ENCODE assay signal across 8 mouse cellular contexts in genomic region chr3:144561511-144562250, GRCm38 (mm10). TPM values are rescaled to one million over a fixed set of nuclear protein-coding genes. Genes with fewer than 3 reads are reported as not detected.
DNase-seq lines count a peak whose midpoint lies in the region; ATAC-seq and TF ChIP-seq lines count a peak whose summit lies in the region.

No protein-coding gene starts in this region.

- peak overlapping the region; percentile 58 for H3K4me2 ChIP-seq in heart, embryonic 11.5 days

- no peaks in the 10 kb centered on the region for H3K36me3 ChIP-seq in E14TG2a.4 (ENCODE audit: insufficient read depth, low read length)
- no peaks in the 10 kb centered on the region for H3K36me3 ChIP-seq in heart, embryonic 11.5 days (ENCODE audit: control insufficient read depth, insufficient read depth, low read length)

- peaks cover 43% of the 10 kb centered on the region for H3K4me1 ChIP-seq in E14TG2a.4 (replicated peaks; ENCODE audit: low read depth, low read length)
- peaks cover 10% of the 10 kb centered on the region; the same call in 1 of the 2 replicates for H3K4me1 ChIP-seq in heart, embryonic 11.5 days (ENCODE audit: control insufficient read depth, insufficient read depth, low read length)

- no peak for TF ChIP-seq CTCF in gastrocnemius, adult 2 months (IDR thresholded peaks at IDR 0.05)
- TF ChIP-seq CTCF in E14TG2a.4 (conservative IDR thresholded peaks at IDR 0.05; ENCODE audit: low read length): no peak

- whole genome bisulfite sequencing in heart, embryonic 11.5 days (ENCODE audit: insufficient replicate concordance): 44% methylated on average over 22 of the region's 22 CpGs

- no peaks in the 10 kb centered on the region; the same call in 1 of the 2 replicates for H3K27me3 ChIP-seq in E14TG2a.4 (ENCODE audit: insufficient read depth, low read length)
- no peaks in the 10 kb centered on the region for H3K27me3 ChIP-seq in heart, embryonic 11.5 days (ENCODE audit: control insufficient read depth, insufficient read depth, low read length)

- intact Hi-C loops in gastrocnemius, adult 2 months (cut with DNase I): no loop called here

- H3K4me3 ChIP-seq in gastrocnemius, adult 2 months: peak overlapping the region; percentile 46
- H3K4me3 ChIP-seq in E14TG2a.4 (replicated peaks; ENCODE audit: low read length): peak overlapping the region; percentile 43
- H3K4me3 ChIP-seq in heart, embryonic 11.5 days (ENCODE audit: low read depth, low read length): 0 out of 2 replicates have a peak overlapping the region, but pooled peaks have one; percentile 1

- peak overlapping the region; percentile 59 for H3K27ac ChIP-seq in gastrocnemius, adult 2 months
- H3K27ac ChIP-seq in heart, embryonic 11.5 days (ENCODE audit: low read depth, low read length): no peak overlapping the region

- H3K9me3 ChIP-seq in E14TG2a.4 (ENCODE audit: low read length): no peaks in the 10 kb centered on the region
- no peaks in the 10 kb centered on the region for H3K9me3 ChIP-seq in heart, embryonic 11.5 days (replicated peaks; ENCODE audit: control insufficient read depth, low read length)

- no peak overlapping the region for H3K9ac ChIP-seq in heart, embryonic 11.5 days (ENCODE audit: low read depth, low read length)

- DNase-seq in gastrocnemius, adult 2 months: no peak
- no peak for DNase-seq in gastrocnemius, adult 18-20 months (ENCODE audit: low spot score)
- peak; percentile 45 for DNase-seq in lung, postnatal 36 days
- DNase-seq in Muller cell, postnatal 12 days (ENCODE audit: inconsistent ontology term): no peak
- DNase-seq in adrenal gland, postnatal 10 days: no peak
- DNase-seq in cerebellum, adult 11-12 months: no peak

- no peak; the same call in 1 of the 2 replicates for ATAC-seq in heart, embryonic 11.5 days (replicated peaks; ENCODE audit: insufficient number of reproducible peaks, low FRiP score, low TSS enrichment)

RNA-seq across cellular contexts. Expression of gene Hs2st1, which starts 8.3 kb away (rescaled TPM):
- total RNA-seq in gastrocnemius, adult 2 months (2021): 10 to 100 TPM; 12.8 to 14.8 TPM
- total RNA-seq in gastrocnemius, adult 18-20 months (2021): 10 to 100 TPM; 10.8 to 12.5 TPM
- polyA plus RNA-seq in heart, embryonic 11.5 days (2014; fragmentation: Nextera tagmentation; extraction: Ambion mirVana): 7.3 and 7.9 TPM in 2 replicates
- total RNA-seq in adrenal gland, postnatal 10 days (2021): 10 to 100 TPM; 19.2 to 19.5 TPM

RNA-seq across cellular contexts. Expression of gene Selenof, which starts 8.4 kb away (rescaled TPM):
- 100 to 1,000 TPM; 115 to 122 TPM for total RNA-seq in gastrocnemius, adult 2 months (2021)
- 100 to 1,000 TPM; 109 to 111 TPM for total RNA-seq in gastrocnemius, adult 18-20 months (2021)
- 339 and 350 TPM in 2 replicates for polyA plus RNA-seq in heart, embryonic 11.5 days (2014; fragmentation: Nextera tagmentation; extraction: Ambion mirVana)
- total RNA-seq in adrenal gland, postnatal 10 days (2021): 100 to 1,000 TPM; 283 to 295 TPM
